Mouse (Mus musculus) heart, adult 11 months (tissue): Measurements from ENCODE around the gene Trap1.
A peak's percentile ranks its signal among the peaks of the same experiment; 100 is the strongest.

Experiments
- DNase-seq: peaks from one replicate; pipeline ENCODE4 v3.0.0; 2022

Gene Trap1

DNA sequence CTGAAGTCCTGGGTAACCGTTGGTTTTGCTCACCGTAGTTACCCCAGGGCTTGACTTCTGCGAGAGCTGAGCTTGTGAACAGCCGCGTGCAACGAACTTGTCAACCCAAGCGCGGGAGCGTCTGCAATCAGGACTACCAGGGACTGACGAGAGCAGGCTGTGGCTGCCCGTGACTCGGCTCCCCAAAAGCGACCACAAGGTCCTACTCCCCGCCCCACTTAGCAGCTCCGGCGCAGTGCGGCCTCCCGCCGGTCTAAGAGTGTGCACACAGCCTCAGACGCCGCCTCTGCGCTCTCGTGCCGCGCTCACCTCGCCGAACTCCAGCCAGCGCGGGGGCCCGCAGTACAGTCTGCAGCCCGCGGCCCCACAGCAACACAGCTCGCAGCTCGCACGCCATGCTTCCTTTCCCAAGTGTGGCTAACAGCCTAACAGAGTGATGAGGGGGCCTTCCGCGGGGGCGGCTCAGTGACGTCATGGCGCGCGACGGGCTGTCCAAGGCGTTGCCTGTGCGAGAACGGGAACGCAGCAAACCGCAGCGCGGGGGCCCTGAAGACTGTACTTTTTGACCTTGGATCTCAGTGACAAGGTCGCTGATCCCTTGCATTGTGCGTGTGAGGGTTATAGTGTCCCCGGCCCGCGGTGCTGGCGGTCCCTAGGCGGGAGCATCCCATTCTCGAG, at the start of gene Trap1:
Trap1 (minus strand) TSS at position 444 of the 678 bp plus-strand sequence.
- peak; percentile 99 for DNase-seq

GRCm38 (mm10) chr16:4117072-4117471, 39.4 kb upstream of the Trap1 start:
- DNase-seq = peak; percentile 91

DNA sequence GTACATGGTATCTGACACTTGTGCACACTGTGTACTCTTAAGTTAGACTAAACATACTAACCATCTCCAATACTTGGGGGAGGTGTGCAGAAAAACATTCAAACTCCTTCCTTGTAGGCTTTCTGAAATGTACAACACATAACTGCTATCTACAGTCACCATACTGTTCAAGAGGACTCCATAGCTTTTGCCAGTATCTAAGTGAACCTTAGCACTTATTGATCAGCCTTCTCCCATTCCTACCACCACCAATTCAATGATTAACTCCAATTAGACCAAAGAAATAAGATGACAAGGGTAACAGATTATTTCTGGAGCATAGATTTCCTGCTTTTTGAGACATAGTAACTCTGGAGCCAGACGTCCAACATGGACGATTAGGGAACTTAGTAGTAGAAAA, 22.7 kb upstream of the Trap1 start:
- peak; percentile 17 for DNase-seq

GRCm38 (mm10) chr16:4097521-4097920, 19.9 kb upstream of the Trap1 start:
- DNase-seq = peak; percentile 58

DNA sequence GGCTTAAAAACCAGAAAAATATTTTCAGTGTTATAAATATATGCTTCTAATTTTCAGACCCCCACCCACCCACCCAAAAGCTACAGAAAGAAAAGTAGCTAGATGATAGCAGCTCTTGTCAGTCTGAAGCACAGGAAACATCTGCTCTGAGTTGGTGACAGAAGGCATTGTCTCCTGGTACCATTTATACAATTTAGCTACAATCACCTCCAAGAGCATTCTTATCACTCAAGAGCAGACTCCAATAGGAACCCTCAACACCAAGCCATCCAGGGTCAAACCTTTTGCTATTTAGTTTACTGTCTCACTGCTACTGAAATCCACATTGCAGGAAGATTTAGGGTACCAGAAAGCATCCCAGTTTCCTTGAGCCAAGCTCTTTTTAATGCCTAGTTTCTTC, 19.3 kb upstream of the Trap1 start:
- DNase-seq = peak; percentile 12

DNA sequence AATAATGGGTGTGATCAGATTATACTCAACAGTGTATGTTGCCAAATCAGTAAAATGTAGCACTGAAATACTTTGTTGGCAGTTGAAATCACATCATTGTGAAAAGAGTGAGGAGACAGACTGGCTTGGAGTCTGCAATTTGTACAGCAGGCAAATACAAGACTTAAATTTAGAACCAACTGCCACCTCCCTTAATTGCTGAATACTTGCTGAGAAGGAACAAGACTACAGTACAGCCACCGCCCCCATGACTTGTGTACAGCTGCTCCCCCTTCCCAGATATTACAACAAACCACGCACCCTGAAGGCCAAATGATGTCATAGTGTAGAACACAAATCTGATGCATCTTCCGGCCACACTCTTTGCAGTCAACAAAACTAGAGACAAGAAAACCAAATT, 18.5 kb upstream of the Trap1 start:
- peak; percentile 13 for DNase-seq

GRCm38 (mm10) chr16:4087214-4087913, 9.7 kb upstream of the Trap1 start:
- peak; percentile 46 for DNase-seq

- DNase-seq = peak; percentile 80
These were observed 8.3 kb upstream of the Trap1 start for GRCm38 (mm10) chr16:4085851-4086387.

- DNase-seq = peak; percentile 86
These were observed 7.4 kb upstream of the Trap1 start for GRCm38 (mm10) chr16:4085051-4085450.

- DNase-seq = peak; percentile 53
These were observed 2.8 kb upstream of the Trap1 start for GRCm38 (mm10) chr16:4080419-4080818.

DNA sequence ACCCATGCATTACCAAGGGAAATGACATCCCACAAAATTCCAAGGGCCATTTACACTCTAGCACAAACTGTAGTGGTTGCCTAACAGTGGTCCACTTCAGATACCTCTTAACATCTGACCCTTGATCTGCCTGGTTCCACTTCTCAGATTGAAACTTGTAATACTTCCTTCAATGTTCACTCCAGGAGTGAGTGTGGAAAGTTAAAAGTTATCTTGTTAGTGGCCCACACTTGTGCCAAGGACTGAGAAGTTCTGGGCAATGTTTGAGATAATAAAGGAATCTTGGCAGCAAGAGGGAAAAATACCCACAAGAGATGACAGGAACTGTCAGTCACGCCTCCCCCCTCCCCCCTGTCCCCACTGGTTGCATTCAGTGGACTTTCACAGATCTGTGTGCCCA, 2.0 kb upstream of the Trap1 start:
- DNase-seq = peak; percentile 85

DNA sequence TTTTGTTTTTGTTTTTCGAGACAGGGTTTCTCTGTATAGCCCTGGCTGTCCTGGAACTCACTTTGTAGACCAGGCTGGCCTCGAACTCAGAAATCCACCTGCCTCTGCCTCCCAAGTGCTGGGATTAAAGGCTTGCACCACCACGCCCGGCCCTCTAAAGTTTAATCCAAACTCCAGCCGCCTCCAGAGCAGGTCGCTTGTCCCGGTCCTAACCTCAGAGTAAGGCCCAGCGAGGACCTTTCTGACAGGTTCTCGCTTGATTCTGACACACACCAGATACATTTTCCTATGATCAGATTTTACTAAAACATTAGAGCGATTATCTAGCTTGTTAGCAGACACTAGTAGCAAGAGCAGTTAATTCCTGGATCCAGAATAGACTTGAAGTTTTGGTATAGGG, 675 bp upstream of the Trap1 start:
- peak; percentile 70 for DNase-seq

GRCm38 (mm10) chr16:4074836-4075235, 2.8 kb downstream of the Trap1 start:
- no peak for DNase-seq

GRCm38 (mm10) chr16:4074297-4074696, 3.3 kb downstream of the Trap1 start:
- DNase-seq = no peak

GRCm38 (mm10) chr16:4068588-4068987, 9.0 kb downstream of the Trap1 start:
- peak; percentile 94 for DNase-seq

GRCm38 (mm10) chr16:4064945-4065344, 12.7 kb downstream of the Trap1 start:
- no peak for DNase-seq

- DNase-seq = no peak
These were observed 23.8 kb downstream of the Trap1 start for GRCm38 (mm10) chr16:4053811-4054210.

DNA sequence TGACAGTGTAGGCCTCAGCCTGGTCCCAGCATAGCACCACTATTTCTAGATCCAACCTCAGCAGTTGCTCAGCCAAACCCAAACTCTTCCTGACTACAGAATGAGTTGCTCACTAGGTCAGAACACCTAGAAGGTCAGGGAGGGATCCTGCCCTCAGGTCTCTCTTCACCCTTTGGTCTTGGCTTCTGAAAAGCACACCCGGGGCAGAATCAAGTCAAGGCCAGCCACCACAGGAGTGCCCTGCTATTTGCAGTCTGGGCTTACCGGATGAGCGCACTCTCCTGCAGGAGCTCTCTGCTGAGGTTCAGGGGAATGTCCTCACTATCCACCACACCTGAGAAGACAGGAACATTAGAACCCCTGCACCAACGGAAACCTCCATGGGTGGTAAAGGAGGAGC, 25.0 kb downstream of the Trap1 start:
- DNase-seq = no peak

- no peak for DNase-seq
These were observed 32.1 kb downstream of the Trap1 start for GRCm38 (mm10) chr16:4045524-4045923.

DNA sequence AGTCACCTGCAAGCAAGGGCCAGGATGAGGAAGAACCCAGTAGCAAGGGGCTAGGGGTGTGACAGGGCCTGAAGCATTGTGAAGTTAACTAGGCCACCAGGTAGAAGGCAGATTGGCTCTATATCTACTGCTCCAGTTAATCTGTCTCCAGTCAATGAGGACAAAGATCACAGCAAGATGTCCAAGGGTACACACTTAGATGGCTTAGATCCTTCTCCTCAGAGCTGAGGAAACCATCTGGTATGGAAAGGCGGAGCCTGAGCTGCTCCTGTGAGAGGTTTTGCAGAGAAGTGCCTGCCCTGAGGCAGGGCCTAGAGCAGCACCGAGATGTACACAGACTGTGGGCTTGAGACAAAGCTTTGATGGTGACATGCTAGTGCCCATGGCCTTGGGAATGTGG, 33.5 kb downstream of the Trap1 start:
- DNase-seq = no peak

DNA sequence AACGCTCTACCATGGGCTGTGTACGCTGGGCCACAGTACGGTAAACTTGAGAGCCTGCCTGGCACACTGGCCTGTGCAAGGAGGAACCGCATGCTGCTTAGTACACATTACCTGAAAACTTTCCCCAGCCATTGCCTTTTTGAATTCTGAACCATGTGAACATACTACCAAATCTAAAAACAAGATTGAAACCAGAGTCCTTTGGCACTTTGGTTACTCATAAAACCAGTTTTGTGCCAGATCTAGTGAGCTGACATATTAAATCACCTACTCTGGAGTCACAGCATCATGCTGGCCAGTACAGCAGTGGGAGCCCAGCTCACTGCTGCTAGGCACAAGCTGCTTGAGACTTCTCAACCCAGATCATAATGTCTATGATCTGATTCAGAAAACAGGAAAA, 36.0 kb downstream of the Trap1 start:
- no peak for DNase-seq

- DNase-seq = no peak
These were observed 37.4 kb downstream of the Trap1 start for GRCm38 (mm10) chr16:4040206-4040605.

DNA sequence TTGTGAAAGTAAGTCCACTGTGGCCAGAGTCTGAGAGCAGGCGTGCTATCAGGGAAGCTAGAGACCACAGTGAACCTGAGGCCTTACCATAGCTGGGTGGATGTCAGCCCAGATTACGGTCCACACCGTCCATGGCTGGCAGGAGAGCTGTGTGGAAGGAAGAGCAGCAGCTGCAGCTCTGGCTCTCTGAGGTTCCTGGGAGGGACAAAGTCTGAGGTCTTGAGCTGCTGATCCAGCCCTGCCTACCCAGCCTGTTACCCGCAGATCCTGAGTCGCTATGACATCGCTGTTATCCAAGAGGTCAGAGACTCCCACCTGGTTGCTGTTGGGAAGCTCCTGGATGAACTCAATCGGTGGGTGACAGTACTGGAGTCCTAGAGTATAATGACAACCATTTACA, 39.9 kb downstream of the Trap1 start:
- no peak for DNase-seq

- DNase-seq = no peak
These were observed 40.8 kb downstream of the Trap1 start, which contains the start of gene Dnase1 for GRCm38 (mm10) chr16:4036807-4037206. TSS of gene Dnase1 (plus strand) at chr16:4036942.
